Mouse (Mus musculus): ENCODE data around the gene Wdr45b.
"Not testable (repeated sequence)": the region's sequence is repeated elsewhere in the genome, so short reads cannot be mapped to it uniquely, and the experiment has no call there.

The Wdr45b gene

GRCm38 (mm10) chr11:121328206-121328605, 26.0 kb downstream of the Wdr45b start:
- DNase-seq (ENCODE audit: low read depth, low spot score) = no peak

DNA sequence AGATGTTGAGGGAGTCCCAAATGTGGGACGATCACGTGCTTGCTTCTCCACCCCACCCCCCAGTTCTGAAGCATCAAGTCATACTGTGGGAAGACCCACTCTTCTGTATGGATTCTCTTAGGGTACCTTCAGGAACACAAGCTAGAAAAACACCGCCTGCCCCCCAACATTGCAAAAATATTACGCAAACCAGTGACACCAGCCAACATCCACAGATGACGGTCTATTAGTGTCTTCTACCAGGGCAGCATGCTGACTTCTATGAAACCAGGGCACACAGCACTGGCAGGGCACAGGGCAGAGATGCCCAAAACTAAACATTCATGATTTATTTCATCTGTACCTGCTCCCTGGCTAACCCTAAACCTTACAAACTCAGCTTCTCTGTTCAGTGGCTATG, 27.6 kb downstream of the Wdr45b start:
- no peak for DNase-seq (ENCODE audit: low read depth, low spot score)

DNA sequence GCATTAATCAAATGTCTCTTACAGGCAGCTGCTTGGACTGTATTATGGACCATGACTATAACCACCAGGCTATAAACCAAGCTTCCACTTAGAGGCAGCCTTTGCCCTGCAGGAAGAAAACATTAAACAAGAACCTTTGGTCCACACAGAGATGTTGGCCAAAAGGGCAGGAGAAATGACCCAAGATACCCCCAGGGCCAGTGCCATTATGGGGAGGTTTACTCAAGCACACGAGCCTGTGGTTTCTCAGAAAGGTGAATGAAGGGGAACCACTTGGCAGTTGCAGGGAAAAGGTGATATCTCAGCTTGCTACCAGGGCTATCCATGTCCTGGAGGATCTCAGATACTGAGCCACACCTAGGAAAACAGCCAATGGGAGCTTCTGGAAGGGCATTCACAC, 28.2 kb downstream of the Wdr45b start:
- DNase-seq (ENCODE audit: low read depth, low spot score) = no peak

GRCm38 (mm10) chr11:121307712-121308111, 46.5 kb downstream of the Wdr45b start:
- not testable (repeated sequence) for DNase-seq (ENCODE audit: low read depth, low spot score)

GRCm38 (mm10) chr11:121306608-121307007, 47.6 kb downstream of the Wdr45b start:
- DNase-seq (ENCODE audit: low read depth, low spot score) = no peak

GRCm38 (mm10) chr11:121305371-121305770, 48.9 kb downstream of the Wdr45b start:
- DNase-seq (ENCODE audit: low read depth, low spot score) = no peak

DNA sequence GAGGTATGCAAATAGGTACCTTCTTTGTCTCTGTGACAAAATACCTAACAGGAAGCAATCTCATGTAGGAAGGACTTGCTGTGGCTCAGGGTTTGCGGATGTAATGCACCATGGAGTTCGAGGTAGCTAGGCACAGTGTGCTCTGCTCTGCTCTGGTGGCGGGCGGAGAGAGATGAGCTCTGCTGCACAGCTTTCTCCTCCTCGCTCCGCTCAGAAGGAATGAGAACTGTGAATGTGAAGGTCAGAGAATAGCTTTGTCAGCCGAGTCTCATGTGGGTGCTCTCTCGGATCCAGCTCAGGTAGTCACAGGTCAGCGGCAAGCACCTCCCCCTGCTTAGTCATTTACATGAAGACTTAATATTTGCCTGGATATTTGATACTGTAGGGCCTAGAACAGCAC, 54.0 kb downstream of the Wdr45b start:
- DNase-seq (ENCODE audit: low read depth, low spot score) = no peak

- DNase-seq (ENCODE audit: low read depth, low spot score) = no peak
Measured at GRCm38 (mm10) chr11:121298493-121298892, 55.8 kb downstream of the Wdr45b start.

GRCm38 (mm10) chr11:121294771-121295170, 59.5 kb downstream of the Wdr45b start:
- DNase-seq (ENCODE audit: low read depth, low spot score) = no peak

DNA sequence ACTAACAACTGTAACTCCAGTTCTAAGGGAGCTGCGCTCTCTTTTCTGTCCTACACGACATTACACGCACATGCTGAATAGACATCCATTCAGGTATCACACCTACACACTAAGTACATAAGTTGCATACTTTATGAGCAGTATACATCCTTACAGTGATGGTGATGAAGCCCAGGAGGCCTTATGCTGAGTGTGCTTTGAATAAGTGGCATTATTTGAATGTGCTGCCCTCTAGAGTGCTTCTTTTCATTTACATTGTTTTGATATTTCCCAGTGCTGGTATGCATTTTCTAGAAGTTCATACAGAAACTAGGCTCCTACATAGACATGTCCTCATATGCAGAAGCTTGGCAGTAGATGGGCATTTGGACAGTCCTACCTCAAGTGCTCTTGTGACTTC, 64.4 kb downstream of the Wdr45b start:
- DNase-seq (ENCODE audit: low read depth, low spot score) = no peak

DNA sequence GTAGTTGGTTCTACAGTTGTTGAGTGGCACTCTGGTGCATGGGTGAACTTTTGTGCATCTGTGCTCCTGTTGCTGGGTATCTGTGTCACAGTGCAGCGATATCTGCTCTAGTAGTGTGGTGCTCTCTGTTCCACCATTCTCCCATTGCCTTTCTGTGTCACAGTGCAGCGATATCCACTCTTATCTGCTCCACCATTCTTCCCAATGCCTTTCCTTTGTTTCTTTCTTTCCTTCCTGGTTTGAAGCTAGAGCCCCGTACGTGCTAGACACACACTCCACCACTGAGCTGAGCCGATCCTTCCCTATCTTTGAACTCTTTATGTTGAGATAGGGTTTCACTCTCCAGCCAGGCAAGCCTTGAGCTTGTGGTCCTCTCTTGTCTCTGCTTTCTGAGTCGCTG, 71.3 kb downstream of the Wdr45b start:
- no peak for DNase-seq (ENCODE audit: low read depth, low spot score)

DNA sequence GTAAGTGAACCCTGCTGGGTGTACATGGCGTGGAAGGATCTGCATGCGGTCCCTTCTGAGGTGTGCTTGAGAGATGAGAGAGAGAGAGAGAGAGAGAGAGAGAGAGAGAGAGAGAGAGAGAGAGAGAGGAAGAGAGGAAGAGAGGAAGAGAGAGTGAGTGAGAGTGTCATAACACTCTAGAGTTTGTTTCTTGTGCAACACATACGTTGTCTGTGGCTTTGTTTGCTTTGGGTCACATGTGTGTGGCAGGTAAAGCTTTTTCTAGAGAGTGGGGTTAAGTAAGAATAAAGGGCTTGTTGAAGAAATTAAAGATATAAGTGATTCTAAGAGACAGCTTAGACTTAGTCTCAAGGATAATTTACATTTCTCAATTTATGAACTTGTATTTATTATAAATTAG, 76.2 kb downstream of the Wdr45b start:
- no peak for DNase-seq (ENCODE audit: low read depth, low spot score)

DNA sequence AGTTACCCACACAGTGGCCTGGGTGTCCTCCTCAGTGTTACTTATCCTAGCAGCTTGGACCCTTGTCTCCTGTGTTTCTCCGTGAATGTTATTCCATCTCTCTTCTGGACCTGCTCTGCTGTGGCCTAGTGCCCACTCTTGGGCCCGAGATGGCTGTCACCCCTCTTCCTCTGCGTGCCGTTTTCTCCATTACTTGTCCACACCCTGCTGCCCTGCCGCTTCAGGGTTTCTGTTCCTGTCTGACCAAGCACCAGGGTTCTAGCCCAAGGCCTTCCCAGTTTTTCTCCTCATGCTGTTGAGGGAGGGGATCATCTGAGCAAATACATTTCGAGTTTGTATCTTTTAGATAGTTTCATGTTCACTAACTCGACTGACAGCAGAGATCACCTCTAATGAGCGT, 76.7 kb downstream of the Wdr45b start:
- DNase-seq (ENCODE audit: low read depth, low spot score) = no peak
